Mouse (Mus musculus) lung, adult 18-20 months (tissue): ENCODE results near the gene Gcc2.
"Not testable (repeated sequence)": the region's sequence is repeated elsewhere in the genome, so short reads cannot be mapped to it uniquely, and the experiment has no call there.

Source experiments
- DNase-seq, 2 experiments: peaks; one replicate each; pipeline ENCODE4 v3.0.0; 2022; ENCODE audit warnings: mixed read lengths in 2 of 2

The Gcc2 gene

DNA sequence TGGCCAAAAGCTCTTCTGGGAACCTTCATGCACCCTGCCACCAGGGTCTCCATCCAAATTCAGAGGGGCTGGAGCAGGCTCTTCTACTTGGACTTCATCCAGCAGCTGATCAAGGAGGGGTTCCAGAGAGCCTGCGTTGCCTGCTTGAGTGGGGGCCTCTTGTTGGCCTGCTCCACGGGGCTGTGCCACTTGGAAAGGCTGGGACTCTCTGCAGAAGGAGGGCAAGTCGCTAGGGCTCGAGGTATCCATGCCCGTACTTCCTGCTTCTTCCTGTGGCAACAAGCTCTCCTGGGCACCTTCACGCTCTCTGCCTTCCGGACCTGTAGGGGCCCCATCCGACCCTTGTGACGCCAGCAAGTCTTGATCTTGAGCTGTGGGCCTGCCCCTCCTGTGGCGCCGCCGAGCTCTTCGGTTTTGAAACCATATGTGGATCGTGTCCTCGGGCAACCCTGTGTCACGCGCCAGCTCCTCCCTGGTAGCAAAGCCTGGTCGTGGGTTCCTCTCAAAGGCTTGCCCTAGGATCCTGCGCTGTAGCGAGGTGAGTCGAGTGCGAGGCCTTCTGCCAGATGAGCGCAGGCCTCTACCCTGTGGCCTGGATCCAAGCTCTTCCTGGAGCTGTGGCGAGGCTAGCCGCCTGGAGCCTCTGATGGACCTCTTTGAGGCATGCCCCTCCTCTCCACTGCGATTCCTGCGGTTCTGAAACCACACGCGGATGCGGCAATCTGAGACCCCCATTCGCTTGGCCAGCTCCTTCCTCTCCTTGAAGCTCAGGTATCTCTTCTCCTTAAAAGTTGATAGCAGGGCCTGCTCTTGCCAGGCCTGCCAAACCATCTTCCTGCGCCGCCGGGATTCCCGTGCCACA lies 23.3 kb upstream of the Gcc2 start:
- peak; percentile 65 to 76 for DNase-seq

DNA sequence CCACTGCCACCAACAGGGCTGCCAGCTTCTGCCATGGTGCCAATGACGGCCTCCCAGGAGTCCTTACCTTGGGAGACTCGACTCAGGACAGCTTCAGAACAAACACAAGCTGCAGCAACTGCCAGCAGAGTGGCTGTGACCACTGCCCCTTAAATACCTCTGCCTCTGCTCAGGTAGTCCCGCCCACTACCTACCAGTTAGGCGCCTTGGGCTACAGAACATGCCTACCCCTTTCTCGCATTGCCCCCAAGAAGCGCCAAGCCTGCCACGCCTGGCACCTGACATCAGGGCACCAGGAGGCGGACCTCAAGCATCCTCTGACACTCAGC lies 22.7 kb upstream of the Gcc2 start, which contains the start of gene Duxf3:
Gene Duxf3, minus strand, starts transcription at position 35 of the 329 bp plus-strand sequence.
- DNase-seq, result peak in 1 of 2 experiments; percentile 31

DNA sequence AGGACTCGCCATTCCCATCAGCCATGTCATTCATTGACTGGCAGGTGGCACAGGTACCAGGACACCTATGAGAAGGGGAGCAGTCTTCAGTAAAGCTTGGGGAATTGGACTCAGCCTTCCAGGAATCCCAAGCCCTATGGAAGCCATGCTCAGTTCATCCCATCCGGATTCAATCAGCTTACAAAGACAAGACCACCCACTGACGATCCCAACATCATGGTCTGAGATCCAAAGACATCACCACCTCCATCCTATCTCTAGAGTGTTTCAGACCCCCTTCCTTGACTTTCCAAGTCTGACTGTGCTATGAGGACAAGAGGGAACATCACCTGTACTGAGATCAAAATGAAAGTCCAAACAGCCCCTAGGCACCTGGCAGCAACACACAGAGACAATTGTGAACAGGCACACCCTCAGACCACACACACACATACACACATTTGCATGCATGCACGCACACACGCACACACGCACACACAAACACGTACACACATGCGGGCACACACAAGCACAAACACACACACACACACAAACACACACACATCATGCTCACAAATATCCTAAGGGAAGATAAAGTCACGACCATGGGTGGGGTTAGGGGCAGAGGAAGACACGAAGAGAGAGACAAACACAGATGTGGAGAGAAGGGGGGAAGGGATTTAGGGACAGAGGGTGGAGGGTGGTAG lies 22.1 kb upstream of the Gcc2 start:
- peak in 1 of 2 experiments; percentile 33 for DNase-seq

DNA sequence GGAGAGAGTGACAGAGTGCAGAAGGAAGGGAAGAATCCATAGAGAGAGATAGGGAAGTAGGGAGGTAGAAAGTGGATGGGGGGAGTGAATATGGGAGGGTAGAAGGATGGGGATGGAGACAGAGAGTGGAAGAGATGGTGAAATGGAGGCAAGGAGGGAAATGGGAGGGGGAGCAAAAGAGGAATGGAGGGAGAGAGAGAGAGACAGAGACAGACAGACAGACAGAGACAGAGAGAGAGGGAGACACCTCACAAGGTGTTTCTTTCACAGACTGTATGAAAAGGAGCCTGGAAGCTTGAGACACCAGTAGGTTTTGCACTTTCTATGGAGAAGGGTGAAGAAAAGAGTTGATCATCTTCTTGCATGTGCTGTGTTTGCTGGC lies 21.6 kb upstream of the Gcc2 start:
- not testable (repeated sequence) for DNase-seq

DNA sequence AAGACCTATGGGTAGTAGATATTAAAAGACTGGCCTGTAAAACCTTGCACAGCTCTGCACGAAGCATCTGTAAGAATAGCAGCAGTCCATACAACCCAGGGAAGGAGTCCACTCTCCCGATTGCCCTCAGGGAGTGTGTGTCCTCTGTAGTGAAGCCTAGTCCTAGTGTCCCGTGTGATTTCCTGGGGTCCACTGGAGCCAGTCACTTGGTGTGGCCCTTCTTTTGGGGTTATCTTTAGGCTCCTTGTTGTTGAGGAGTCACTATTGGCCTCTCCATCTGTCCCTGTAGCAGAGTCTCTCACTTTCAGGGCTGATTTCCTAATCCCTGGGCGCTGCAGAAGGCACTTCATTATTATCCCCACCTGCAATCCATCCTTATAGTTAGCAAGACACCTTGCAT lies 20.3 kb upstream of the Gcc2 start:
- peak in 1 of 2 experiments; percentile 23 for DNase-seq

DNA sequence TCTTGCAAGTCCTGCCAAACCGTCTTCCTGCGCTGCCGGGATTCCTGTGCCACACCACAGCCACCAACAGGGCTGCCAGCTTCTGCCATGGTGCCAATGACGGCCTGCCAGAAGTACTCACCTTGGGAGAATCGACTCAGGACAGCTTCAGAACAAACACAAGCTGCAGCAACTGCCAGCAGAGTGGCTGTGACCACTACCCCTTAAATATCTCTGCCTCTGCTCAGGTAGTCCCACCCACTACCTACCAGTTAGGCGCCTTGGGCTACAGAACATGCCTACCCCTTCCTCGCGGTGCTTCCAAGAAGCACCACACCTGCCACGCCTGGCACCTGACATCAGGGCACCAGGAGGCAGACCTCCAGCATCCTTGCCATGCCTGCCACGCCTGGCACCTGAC lies 18.7 kb upstream of the Gcc2 start, which contains the start of gene Gm4981:
Gene Gm4981, minus strand, starts transcription at position 89 of the 400 bp plus-strand sequence.
- no peak for DNase-seq

DNA sequence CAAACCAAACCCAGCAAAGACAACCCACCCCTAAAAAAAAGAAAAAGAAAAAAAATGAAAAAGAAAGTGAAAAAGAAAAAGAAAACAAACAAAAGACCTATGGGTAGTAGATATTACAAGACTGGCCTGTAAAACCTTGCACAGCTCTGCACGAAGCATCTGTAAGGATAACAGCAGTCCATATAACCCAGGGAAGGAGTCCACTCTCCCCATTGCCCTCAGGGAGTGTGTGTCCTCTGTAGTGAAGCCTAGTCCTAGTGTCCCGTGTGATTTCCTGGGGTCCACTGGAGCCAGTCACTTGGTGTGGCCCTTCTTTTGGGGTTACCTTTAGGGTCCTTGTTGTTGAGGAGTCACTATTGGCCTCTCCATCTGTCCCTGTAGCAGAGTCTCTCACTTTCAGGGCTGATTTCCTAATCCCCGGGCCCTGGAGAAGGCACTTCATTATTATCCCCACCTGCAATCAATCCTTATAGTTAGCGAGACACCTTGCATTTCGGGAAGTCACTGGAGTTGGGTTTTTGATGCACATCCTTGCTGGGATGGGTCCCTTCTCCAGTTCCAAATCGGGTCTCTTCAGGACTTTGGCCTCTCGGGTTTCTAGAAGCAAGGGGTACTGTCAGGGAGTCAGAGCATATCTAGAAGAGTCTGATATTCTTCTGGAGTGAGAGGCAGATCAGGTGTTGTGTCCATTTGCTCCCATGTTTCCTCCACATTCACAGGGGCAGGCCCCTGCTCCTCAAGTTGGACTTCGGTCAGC lies 16.1 kb upstream of the Gcc2 start:
- peak in 1 of 2 experiments; percentile 64 for DNase-seq

DNA sequence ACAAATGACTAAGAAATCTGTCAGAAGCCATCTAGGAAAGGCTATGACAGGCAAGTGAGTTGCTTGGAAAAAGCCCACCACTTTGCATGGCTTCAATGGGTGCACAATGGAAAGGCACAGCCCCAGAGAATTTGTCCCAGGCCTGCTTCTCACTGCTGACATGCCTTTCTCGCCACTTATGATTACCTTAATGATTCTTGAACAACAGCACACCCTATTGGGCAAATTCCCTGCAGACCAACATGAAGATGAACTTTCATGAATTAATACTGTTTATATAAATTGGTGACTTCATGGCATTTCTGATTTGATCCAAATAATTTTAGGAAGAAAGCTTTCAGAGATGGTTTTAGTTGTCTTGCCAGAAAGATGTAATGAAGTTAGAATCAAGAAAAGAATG lies 5.8 kb upstream of the Gcc2 start:
- no peak for DNase-seq

DNA sequence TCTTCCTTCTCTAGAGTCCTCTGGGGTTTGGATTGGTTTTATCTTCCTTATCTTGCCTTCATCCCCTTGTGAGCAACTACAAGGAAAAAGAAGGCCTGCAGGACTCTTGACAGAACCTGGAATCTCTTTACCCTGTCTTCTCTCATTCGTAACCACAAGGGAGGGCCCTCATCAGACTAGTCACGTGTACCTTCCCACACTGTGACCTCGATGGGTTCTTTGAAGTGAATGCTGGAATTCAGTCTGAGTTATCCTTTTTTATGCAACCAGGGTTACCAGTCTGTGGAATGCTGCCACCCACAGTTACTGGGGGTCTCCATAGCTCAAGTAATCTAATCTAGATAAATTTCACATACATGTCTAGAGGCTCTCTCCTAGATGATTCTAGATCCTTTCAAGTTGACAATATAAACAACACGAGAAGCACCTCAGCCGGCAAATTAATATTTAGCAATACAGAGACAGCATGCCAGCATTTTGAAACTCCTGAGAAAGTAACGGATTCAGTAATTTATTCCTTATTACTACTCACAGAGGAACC lies 592 bp upstream of the Gcc2 start:
- no peak for DNase-seq

DNA sequence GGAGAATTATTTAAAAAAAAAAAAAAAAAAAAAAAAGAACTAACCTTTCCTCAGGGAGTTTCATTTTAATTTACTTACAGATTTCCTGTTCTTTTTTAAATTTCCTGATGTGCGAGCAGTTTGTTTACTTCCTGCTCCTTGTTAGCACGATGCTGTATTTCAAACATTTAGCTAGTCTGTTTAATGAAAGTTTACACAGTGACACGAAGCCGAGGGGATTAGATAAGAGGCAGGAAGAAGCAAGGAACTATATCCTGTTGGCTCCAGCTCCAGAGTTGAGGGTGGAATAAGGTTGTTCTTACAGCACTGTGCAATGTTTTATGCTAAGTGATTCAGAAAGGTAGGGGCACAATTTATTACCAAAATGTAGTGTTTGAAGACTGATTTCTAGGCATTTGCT lies 657 bp downstream of the Gcc2 start:
- peak in 1 of 2 experiments; percentile 64 for DNase-seq

DNA sequence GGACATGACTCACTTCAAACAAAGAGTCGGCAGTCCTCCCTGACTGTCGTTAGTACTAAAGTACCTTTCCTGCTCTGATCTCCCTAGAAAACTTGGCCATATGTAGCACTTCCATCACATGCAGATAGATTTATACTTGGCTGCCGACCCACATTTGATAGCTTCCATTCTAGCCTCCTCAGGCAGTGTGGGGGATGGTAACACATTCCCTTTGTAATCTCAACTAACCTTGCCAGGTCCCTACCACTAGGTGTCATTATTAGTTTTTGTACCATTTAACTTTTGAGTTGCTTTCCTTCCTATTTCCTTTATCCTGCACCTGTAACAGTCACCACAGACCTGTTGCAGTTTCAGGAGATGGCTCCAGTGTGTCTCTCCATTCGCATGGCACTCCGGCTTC lies 3.2 kb downstream of the Gcc2 start:
- no peak for DNase-seq

DNA sequence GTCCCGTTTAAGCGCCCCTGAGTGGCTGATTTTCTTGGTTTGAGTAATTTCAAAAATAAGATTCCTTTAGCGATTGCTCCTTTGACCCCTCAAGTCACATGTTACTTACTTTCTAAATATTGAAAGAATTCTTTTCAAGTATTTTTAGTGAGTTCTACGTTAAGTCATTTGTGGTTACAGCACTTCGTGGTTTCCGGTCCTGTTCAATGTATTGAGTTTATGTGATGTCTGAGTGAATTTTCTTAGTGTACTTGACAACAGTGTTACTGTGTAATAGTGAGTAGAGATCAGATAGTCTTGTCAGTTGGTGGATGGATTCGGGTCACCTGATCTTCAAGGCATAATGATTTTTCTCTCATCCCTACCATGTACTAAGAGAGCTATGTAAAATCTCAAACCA lies 26.9 kb downstream of the Gcc2 start:
- no peak for DNase-seq

DNA sequence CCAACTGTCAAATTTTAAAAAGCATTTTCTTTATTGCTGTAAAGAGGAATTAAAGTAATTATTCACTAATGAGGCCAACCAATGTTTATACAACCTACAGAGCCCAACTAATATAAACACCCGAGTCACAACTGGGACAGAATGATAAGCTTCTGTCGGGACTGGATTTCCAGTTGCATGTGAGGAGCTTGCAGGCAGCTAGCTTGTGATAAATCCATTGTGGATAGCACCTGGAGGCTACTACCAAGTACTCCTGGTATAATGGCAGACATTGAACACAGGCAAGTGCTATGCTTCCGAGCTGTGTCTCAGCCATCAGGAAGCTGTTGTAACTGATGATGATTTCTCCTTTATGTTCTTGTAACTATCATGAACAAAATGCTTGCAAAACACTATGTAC lies 35.4 kb downstream of the Gcc2 start:
- no peak for DNase-seq

DNA sequence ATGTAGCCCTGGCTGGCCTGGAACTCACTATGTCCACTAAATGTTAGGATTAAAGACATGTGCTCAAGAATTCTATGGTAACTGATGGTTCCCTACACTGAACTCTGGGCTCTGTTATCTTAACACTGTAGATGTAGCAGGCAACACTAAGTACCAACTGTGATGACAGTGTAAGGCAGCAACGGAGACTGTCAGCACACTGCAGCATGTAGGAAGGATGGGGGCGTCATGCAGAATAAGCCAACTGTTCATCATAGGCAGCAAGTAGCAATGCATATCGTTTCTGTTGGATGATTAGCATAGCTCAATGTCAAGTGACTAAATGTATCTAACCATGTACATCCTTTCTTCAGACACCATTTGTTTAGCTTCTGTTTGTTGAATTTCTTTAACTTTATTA lies 38.9 kb downstream of the Gcc2 start:
- no peak for DNase-seq

DNA sequence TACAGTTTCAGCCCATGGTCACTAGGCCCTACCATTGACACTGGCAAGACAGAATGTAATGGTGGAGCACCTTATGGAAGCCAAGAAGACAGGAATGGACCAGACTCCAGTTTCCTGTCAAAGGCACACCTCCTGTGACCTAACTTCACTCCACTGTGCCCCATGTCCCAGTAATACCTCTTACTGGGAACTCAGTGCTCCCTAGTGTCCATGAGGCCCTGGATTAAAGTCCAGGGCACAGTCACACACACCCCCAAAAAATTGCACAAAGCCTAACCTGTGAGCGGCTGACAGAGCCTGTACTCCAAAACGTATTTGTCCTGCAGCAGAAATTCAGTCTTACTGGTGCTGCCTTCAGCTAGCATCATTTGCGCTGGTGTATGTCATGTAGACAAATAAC lies 40.3 kb downstream of the Gcc2 start:
- DNase-seq, result no peak

DNA sequence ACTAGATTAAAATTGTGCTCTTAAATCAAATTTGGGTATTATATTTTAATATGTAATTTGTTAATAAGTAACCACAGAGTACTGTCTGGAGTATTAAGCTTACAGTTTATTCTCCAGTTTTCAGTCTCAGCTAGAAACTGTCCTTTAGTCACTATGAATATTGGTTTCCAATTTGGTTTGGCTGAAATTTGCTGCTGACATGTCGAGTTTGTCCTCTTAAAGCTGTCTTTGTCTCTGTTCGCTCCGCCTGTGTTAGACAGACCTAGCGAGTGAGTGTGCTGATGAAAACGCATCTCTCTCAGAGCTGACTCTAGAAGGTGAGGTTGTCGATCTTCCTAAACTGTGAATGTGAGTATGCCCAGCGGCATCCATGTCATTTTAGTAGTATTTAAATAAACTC lies 49.7 kb downstream of the Gcc2 start:
- no peak for DNase-seq

DNA sequence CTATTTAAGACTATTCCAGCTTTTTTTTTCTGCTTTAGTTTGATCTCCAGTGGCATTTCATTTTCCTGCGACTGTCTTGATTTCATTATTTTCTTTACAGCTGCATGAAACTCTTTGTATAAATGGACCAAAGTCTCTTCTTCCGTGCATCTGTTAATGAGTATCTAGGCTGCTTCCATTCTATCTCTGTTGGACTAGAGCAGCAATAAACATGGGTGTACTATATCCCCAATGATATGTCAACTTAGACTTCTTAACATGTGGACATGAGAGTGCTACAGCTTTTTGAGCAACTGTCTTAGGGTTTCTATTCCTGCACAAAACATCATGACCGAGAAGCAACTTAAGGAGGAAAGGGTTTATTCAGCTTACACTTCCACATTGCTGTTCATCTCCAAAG lies 51.6 kb downstream of the Gcc2 start:
- no peak for DNase-seq

DNA sequence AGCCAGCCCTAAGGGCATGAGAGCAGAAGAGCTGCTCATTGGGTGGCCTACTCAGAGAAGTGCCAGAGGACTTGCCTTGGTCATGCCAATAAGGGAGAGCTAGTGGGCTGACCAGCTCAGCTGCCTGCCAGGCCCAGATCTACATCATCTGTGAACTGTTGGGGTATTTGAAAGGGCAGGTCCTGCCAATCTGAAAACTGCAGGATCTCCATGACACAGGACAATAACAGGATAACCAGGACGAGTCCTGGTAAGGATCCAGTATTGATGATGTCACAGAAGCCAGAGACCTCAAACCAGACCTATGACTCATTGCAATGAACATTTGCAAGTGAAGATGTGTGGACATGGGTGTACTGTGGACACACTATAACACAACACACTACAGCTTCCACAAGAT lies 55.5 kb downstream of the Gcc2 start:
- no peak for DNase-seq

DNA sequence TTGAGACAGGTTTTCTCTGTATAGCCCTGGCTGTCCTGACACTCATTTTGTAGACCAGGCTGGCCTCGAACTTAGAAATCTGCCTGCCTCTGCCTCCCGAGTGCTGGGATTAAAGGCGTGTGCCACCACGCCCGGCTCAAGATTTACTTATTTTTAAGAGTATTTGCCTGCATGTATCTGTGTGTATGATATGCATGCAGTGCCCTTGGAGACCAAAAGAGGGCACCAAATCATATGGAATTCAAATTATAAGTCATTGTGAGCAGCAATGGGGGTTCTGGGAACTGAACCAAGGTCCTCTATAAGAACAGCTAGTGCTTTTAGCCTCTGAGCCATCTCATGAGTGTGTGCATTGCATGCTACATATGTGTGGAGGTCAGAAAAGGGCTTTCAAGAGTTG lies 57.6 kb downstream of the Gcc2 start:
- no peak for DNase-seq

DNA sequence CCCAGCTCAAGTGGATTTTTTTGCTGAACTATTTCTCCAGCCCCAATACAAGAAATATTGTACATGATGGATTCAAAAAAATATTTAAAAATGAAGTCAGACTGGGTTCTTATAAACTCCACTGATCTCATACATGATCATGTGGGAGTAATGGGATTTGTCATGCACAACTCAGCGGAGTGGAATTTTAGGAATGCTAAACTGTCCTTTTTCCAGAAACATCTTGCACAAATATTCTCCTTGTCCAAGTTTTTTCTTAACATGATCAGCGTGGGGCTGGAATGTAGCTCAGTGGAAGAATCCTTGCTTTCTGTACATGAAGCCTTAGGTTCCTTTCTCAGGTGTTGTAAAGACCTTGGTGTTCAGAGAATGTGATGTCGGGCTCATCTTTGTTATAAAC lies 65.6 kb downstream of the Gcc2 start:
- DNase-seq, result peak in 1 of 2 experiments; percentile 8

DNA sequence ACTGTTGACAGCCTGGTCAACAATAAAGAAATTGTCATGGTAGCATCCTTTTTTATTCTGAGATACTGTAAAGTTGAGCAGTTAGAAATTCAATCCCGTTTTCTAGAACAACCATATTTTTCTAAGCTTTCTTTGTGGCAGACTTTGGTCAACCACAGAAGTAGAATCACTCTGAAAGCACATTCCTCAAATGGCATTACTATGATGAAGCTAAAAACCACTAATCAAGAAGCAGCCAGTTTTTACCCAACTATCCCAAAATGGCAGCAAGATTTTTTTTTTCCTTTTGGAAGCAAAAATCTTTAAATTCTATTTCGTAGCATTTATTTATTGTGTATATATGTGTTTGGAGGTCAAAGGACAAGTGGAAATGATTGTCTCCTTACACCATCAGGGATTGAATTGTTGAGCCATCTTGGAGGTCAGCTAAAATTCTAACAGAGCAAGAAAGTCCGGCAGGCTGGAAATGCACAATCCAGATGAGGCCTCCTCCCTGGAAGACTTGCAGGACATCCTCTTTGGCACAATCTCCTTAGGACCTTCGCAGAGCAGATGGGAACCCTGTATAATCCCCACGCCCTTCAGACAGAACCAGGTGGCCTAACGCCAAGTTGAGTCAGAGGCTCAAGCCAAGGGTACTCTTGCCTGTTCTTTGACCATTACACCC lies 67.2 kb downstream of the Gcc2 start:
- no peak for DNase-seq
